Mouse (Mus musculus) CH12.LX (cell line): ENCODE results near the gene Plce1. TPM values are rescaled to one million over a fixed set of nuclear protein-coding genes. Genes with fewer than 3 reads are reported as not detected.

Experiments used
- DNase-seq: peaks from one replicate; pipeline ENCODE4 v3.0.0-alpha.2; 2013; ENCODE audit errors: extremely low read depth
- H3K27ac ChIP-seq: 2 replicates; pipeline ENCODE4 v1.5.1; 2012; ENCODE audit warnings: low read depth, mild to moderate bottlenecking, control low read depth, moderate library complexity; ENCODE audit not compliant: insufficient read depth
- H3K27me3 ChIP-seq: replicated peaks from 2 replicates; pipeline ENCODE3; 2012; ENCODE audit warnings: inconsistent platforms
- H3K36me3 ChIP-seq, 2 experiments: replicated peaks in 1 of 2; 2 replicates each; pipeline versions ENCODE3 to v1.6.1; 2012; ENCODE audit warnings: inconsistent platforms in 1 of 2, low read length in 1 of 2, mild to moderate bottlenecking in 1 of 2, mixed read lengths in 1 of 2, moderate library complexity in 1 of 2; ENCODE audit not compliant: control insufficient read depth in 1 of 2, insufficient read depth in 1 of 2
- H3K4me1 ChIP-seq, 2 experiments: 2 replicates each; pipeline ENCODE4 v1.6.1; 2012; ENCODE audit warnings: inconsistent platforms in 1 of 2, moderate library complexity in 1 of 2; ENCODE audit not compliant: insufficient read depth in 2 of 2, control insufficient read depth in 1 of 2
- H3K4me2 ChIP-seq: 2 replicates; pipeline ENCODE4 v1.6.1; 2012; ENCODE audit warnings: low read depth, mild to moderate bottlenecking, control low read depth; ENCODE audit not compliant: poor library complexity, insufficient read depth, severe bottlenecking
- H3K4me3 ChIP-seq, 3 experiments: fragments of 150-350 bp in 1 of 3; sonication (generic) in 1 of 3; replicated peaks in 1 of 3; 2 replicates each; pipeline versions ENCODE3 to v1.5.1; 2011 to 2012; ENCODE audit warnings: low read depth in 2 of 3, low read length in 2 of 3, mild to moderate bottlenecking in 2 of 3, moderate library complexity in 2 of 3, control low read depth in 1 of 3, improper control_type of control experiment in 1 of 3, inconsistent platforms in 1 of 3, mixed read lengths in 1 of 3; ENCODE audit not compliant: poor library complexity in 1 of 3
- H3K79me2 ChIP-seq: replicated peaks from 2 replicates; pipeline ENCODE4 v1.6.1; 2012; ENCODE audit warnings: mild to moderate bottlenecking, moderate library complexity; ENCODE audit not compliant: control insufficient read depth, poor library complexity, insufficient read depth, severe bottlenecking; ENCODE audit errors: extremely low read depth
- H3K9ac ChIP-seq: 2 replicates; pipeline ENCODE4 v1.6.1; 2012; ENCODE audit warnings: low read depth, mild to moderate bottlenecking, control low read depth, moderate library complexity; ENCODE audit not compliant: insufficient read depth
- H3K9me3 ChIP-seq: replicated peaks from 2 replicates; pipeline ENCODE3; 2012; ENCODE audit warnings: low read length, inconsistent platforms, mixed read lengths
- BHLHE40 ChIP-seq: IDR thresholded peaks from 2 replicates; pipeline ENCODE4 v1.6.1; 2011; ENCODE audit warnings: mild to moderate bottlenecking, low read depth, low read length, improper control_type of control experiment
- E2F4 ChIP-seq: IDR thresholded peaks from 2 replicates; pipeline ENCODE4 v1.6.1; 2011; ENCODE audit warnings: low read depth, low read length, improper control_type of control experiment; ENCODE audit not compliant: insufficient replicate concordance
- EP300 ChIP-seq: IDR thresholded peaks from 2 replicates; pipeline ENCODE4 v1.6.1; 2011; ENCODE audit warnings: low read length, improper control_type of control experiment
- GABPA ChIP-seq: IDR thresholded peaks from 2 replicates; pipeline ENCODE4 v1.6.1; 2012; ENCODE audit warnings: low read depth, low read length, improper control_type of control experiment, inconsistent platforms; ENCODE audit not compliant: insufficient replicate concordance
- HCFC1 ChIP-seq: IDR thresholded peaks from 2 replicates; pipeline ENCODE4 v1.6.1; 2012; ENCODE audit warnings: low read depth, mild to moderate bottlenecking, inconsistent platforms, low read length, improper control_type of control experiment
- IRF4 ChIP-seq: IDR thresholded peaks from 2 replicates; pipeline ENCODE4 v1.6.1; 2014; ENCODE audit warnings: low read depth, mild to moderate bottlenecking, inconsistent platforms, low read length, improper control_type of control experiment
- JUN ChIP-seq: IDR thresholded peaks from 2 replicates; pipeline ENCODE4 v1.6.1; 2011; ENCODE audit warnings: low read depth, mild to moderate bottlenecking, low read length, improper control_type of control experiment, moderate library complexity; ENCODE audit not compliant: insufficient read depth
- JUND ChIP-seq: conservative IDR thresholded peaks from 2 replicates; pipeline ENCODE4 v1.6.1; 2011; ENCODE audit warnings: low read depth, low read length, improper control_type of control experiment
- MAFK ChIP-seq: IDR thresholded peaks from 2 replicates; pipeline ENCODE4 v1.6.1; 2011; ENCODE audit warnings: low read length, improper control_type of control experiment; ENCODE audit not compliant: insufficient replicate concordance
- MAZ ChIP-seq: IDR thresholded peaks from 2 replicates; pipeline ENCODE4 v1.6.1; 2012; ENCODE audit warnings: low read depth, mild to moderate bottlenecking, inconsistent platforms, low read length, improper control_type of control experiment, moderate library complexity
- MEF2A ChIP-seq: IDR thresholded peaks from 2 replicates; pipeline ENCODE4 v1.6.1; 2014; ENCODE audit warnings: low read depth, mild to moderate bottlenecking, inconsistent platforms, low read length, improper control_type of control experiment, borderline replicate concordance
- NELFE ChIP-seq: IDR thresholded peaks from 2 replicates; pipeline ENCODE4 v1.6.1; 2011; ENCODE audit warnings: low read depth, low read length, improper control_type of control experiment
- NRF1 ChIP-seq: IDR thresholded peaks from 2 replicates; pipeline ENCODE4 v1.6.1; 2014; ENCODE audit warnings: low read depth, mild to moderate bottlenecking, inconsistent platforms, low read length, improper control_type of control experiment, moderate library complexity
- POLR2AphosphoS2 ChIP-seq: IDR thresholded peaks from 2 replicates; pipeline ENCODE4 v1.6.1; 2011; ENCODE audit warnings: low read depth, low read length, improper control_type of control experiment
- SIN3A ChIP-seq: IDR thresholded peaks from 2 replicates; pipeline ENCODE4 v1.6.1; 2012; ENCODE audit warnings: low read length, improper control_type of control experiment, inconsistent platforms
- SMC3 ChIP-seq: IDR thresholded peaks from 2 replicates; pipeline ENCODE4 v1.6.1; 2011; ENCODE audit warnings: low read depth, low read length, improper control_type of control experiment
- UBTF ChIP-seq: IDR thresholded peaks from 2 replicates; pipeline ENCODE4 v1.6.1; 2012; ENCODE audit warnings: low read depth, mild to moderate bottlenecking, inconsistent platforms, low read length, improper control_type of control experiment, moderate library complexity
- ZC3H11A ChIP-seq: IDR thresholded peaks from 2 replicates; pipeline ENCODE4 v1.6.1; 2012; ENCODE audit warnings: low read depth, mild to moderate bottlenecking, inconsistent platforms, low read length, improper control_type of control experiment
- ZKSCAN1 ChIP-seq: IDR thresholded peaks from 2 replicates; pipeline ENCODE4 v1.6.1; 2012; ENCODE audit warnings: low read depth, inconsistent platforms, low read length, improper control_type of control experiment, borderline replicate concordance
- ZMIZ1 ChIP-seq: IDR thresholded peaks from 2 replicates; pipeline ENCODE4 v1.6.1; 2012; ENCODE audit warnings: low read depth, mild to moderate bottlenecking, inconsistent platforms, low read length, improper control_type of control experiment
- ZNF384 ChIP-seq: IDR thresholded peaks from 2 replicates; pipeline ENCODE4 v1.6.1; 2012; ENCODE audit warnings: low read depth, low read length, improper control_type of control experiment, inconsistent platforms
- dilution Hi-C: fragments of 300-500 bp; cut with MboI; formaldehyde crosslinking; loops from 2 replicates; pipeline ENCODE4 v1.14.3; 2020; ENCODE audit warnings: low sequenced_read_pairs; ENCODE audit not compliant: extremely low pct_unique_long_range_greater_than_20kb, extremely low pct_ligation_motif_present
- in situ Hi-C: fragments of 300-500 bp; cut with MboI; formaldehyde crosslinking; loops from 3 replicates; pipeline ENCODE4 v1.14.3; 2019; ENCODE audit warnings: low sequenced_read_pairs, low pct_ligation_motif_present, low pct_unique_long_range_greater_than_20kb, mixed read lengths
- polyA plus RNA-seq: library from polyadenylated mRNA; unstranded; fragments of >175 nt; gene quantifications from 2 replicates; pipeline ENCODE4 v1.2.1, GENCODE M21; 2012; ENCODE audit warnings: low read depth; ENCODE audit not compliant: insufficient read length
- total RNA-seq, 2 experiments: library from RNA; depleted of rRNA; stranded (reverse); fragments of 300-350 nt in 1 of 2; fragments of >200 nt in 1 of 2; gene quantifications; 2 replicates each; pipeline ENCODE4 v1.2.3; 2012 to 2014

Gene Plce1
- total and polyA plus RNA-seq, 3 experiments = under 0.01 to 0.13 (median 0.05) TPM

DNA sequence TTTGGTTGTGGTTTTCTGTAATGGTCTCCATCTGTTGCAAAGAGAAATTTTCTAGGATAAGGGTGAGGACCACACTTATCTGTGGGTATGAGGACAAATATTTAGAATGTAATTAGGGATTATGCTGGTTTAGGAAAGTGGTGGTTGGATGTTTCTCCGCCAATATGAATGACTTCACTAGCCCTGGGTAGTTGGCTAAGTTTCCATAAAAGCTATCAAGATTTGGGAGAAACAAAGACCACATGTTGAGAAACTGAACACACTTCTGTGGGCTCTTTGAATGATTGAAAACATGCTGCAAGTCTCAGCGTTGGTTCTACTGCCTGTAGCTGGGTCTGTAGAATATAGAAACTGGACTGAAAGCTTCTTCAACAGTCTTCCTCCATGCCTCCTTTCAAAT lies 193.0 kb downstream of the Plce1 start:
- Histone ChIP-seq H3K4me2 (no peak overlapping the region), H3K9me3 (no peaks in the 10 kb centered on the region), H3K27ac (no peak overlapping the region), H3K4me1 (no peaks in the 10 kb centered on the region), H3K9ac (no peak overlapping the region)
- dilution Hi-C loops = no loop called here
- in situ Hi-C loops = no loop called here
- TF ChIP-seq NRF1 (no peak), ZKSCAN1 (no peak), NELFE (no peak), IRF4 (no peak), MAZ (no peak), ZNF384 (no peak), EP300 (no peak), E2F4 (no peak), ZC3H11A (no peak), JUN (no peak), MAFK (no peak), POLR2AphosphoS2 (no peak), UBTF (no peak), HCFC1 (no peak), SIN3A (no peak)
- TF ChIP-seq, all 38 proteins: peak for 0
- DNase-seq = no peak
- Histone ChIP-seq H3K4me3 (no peak overlapping the region), H3K79me2 (no peaks in the 10 kb centered on the region), H3K36me3 (no peaks in the 10 kb centered on the region), H3K27me3 (no peaks in the 10 kb centered on the region)

DNA sequence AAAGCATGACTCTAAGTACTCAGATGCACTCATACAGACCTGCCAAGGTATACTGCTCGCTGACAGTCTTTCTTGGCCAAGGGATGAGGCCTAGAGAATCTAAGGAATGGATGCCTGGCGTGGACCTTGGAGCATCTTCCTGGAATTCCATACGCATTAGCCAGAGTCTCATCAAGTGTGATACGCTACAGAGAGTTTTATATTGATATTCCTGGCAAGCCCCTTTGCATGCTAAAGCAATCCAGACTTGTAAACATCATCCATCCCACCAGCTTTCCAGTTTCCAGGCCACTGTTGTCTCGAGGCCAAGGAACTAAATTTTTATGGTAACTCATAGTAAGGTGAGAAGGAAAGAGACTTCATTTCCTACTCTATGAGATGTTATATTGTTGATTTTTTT lies 197.7 kb downstream of the Plce1 start:
- no peaks in the 10 kb centered on the region for H3K4me1 ChIP-seq
- no peak for TF ChIP-seq JUND
- no peak for TF ChIP-seq SMC3
- TF ChIP-seq BHLHE40 = no peak
- no peak for TF ChIP-seq ZMIZ1
- TF ChIP-seq GABPA = no peak
- TF ChIP-seq EP300 = no peak
- no peak for TF ChIP-seq MEF2A
- TF ChIP-seq, all 38 proteins: peak for 0
- no peak overlapping the region for H3K27ac ChIP-seq
- no peaks in the 10 kb centered on the region for H3K79me2 ChIP-seq
- no peak overlapping the region for H3K9ac ChIP-seq
- H3K27me3 ChIP-seq = no peaks in the 10 kb centered on the region
- H3K4me2 ChIP-seq = no peak overlapping the region
- H3K4me3 ChIP-seq = no peak overlapping the region
- in situ Hi-C loops (no loop called here), dilution Hi-C loops (no loop called here)
- no peak for DNase-seq
- H3K9me3 ChIP-seq = no peaks in the 10 kb centered on the region
- H3K36me3 ChIP-seq = no peaks in the 10 kb centered on the region
